Mouse (Mus musculus) CH12.LX (cell line): ENCODE data around the gene Dbh. TPM values are rescaled to one million over a fixed set of nuclear protein-coding genes. Genes with fewer than 3 reads are reported as not detected.

Experiments used
- DNase-seq: peaks from one replicate; pipeline ENCODE4 v3.0.0-alpha.2; 2013; ENCODE audit errors: extremely low read depth
- H3K27ac ChIP-seq: 2 replicates; pipeline ENCODE4 v1.5.1; 2012; ENCODE audit warnings: low read depth, mild to moderate bottlenecking, control low read depth, moderate library complexity; ENCODE audit not compliant: insufficient read depth
- H3K27me3 ChIP-seq: replicated peaks from 2 replicates; pipeline ENCODE3; 2012; ENCODE audit warnings: inconsistent platforms
- H3K36me3 ChIP-seq, 2 experiments: replicated peaks in 1 of 2; 2 replicates each; pipeline versions ENCODE3 to v1.6.1; 2012; ENCODE audit warnings: inconsistent platforms in 1 of 2, low read length in 1 of 2, mild to moderate bottlenecking in 1 of 2, mixed read lengths in 1 of 2, moderate library complexity in 1 of 2; ENCODE audit not compliant: control insufficient read depth in 1 of 2, insufficient read depth in 1 of 2
- H3K4me1 ChIP-seq, 2 experiments: 2 replicates each; pipeline ENCODE4 v1.6.1; 2012; ENCODE audit warnings: inconsistent platforms in 1 of 2, moderate library complexity in 1 of 2; ENCODE audit not compliant: insufficient read depth in 2 of 2, control insufficient read depth in 1 of 2
- H3K4me2 ChIP-seq: 2 replicates; pipeline ENCODE4 v1.6.1; 2012; ENCODE audit warnings: low read depth, mild to moderate bottlenecking, control low read depth; ENCODE audit not compliant: poor library complexity, insufficient read depth, severe bottlenecking
- H3K4me3 ChIP-seq, 3 experiments: fragments of 150-350 bp in 1 of 3; sonication (generic) in 1 of 3; replicated peaks in 1 of 3; 2 replicates each; pipeline versions ENCODE3 to v1.5.1; 2011 to 2012; ENCODE audit warnings: low read depth in 2 of 3, low read length in 2 of 3, mild to moderate bottlenecking in 2 of 3, moderate library complexity in 2 of 3, control low read depth in 1 of 3, improper control_type of control experiment in 1 of 3, inconsistent platforms in 1 of 3, mixed read lengths in 1 of 3; ENCODE audit not compliant: poor library complexity in 1 of 3
- H3K79me2 ChIP-seq: replicated peaks from 2 replicates; pipeline ENCODE4 v1.6.1; 2012; ENCODE audit warnings: mild to moderate bottlenecking, moderate library complexity; ENCODE audit not compliant: control insufficient read depth, poor library complexity, insufficient read depth, severe bottlenecking; ENCODE audit errors: extremely low read depth
- H3K9ac ChIP-seq: 2 replicates; pipeline ENCODE4 v1.6.1; 2012; ENCODE audit warnings: low read depth, mild to moderate bottlenecking, control low read depth, moderate library complexity; ENCODE audit not compliant: insufficient read depth
- H3K9me3 ChIP-seq: replicated peaks from 2 replicates; pipeline ENCODE3; 2012; ENCODE audit warnings: low read length, inconsistent platforms, mixed read lengths
- CHD2 ChIP-seq: IDR thresholded peaks from 2 replicates; pipeline ENCODE4 v1.6.1; 2011; ENCODE audit warnings: low read length, improper control_type of control experiment
- CTCF ChIP-seq, 2 experiments: IDR thresholded peaks in 1 of 2; conservative IDR thresholded peaks in 1 of 2; 2 replicates each; pipeline ENCODE4 v1.5.1; 2011 to 2012; ENCODE audit warnings: low read depth in 2 of 2, low read length in 2 of 2, improper control_type of control experiment in 1 of 2, inconsistent platforms in 1 of 2, mild to moderate bottlenecking in 1 of 2, moderate library complexity in 1 of 2
- ETS1 ChIP-seq: conservative IDR thresholded peaks from 2 replicates; pipeline ENCODE4 v1.6.1; 2012; ENCODE audit warnings: low read depth, mild to moderate bottlenecking, inconsistent platforms, low read length, improper control_type of control experiment, moderate library complexity
- IRF4 ChIP-seq: IDR thresholded peaks from 2 replicates; pipeline ENCODE4 v1.6.1; 2014; ENCODE audit warnings: low read depth, mild to moderate bottlenecking, inconsistent platforms, low read length, improper control_type of control experiment
- JUND ChIP-seq: conservative IDR thresholded peaks from 2 replicates; pipeline ENCODE4 v1.6.1; 2011; ENCODE audit warnings: low read depth, low read length, improper control_type of control experiment
- MAX ChIP-seq: IDR thresholded peaks from 2 replicates; pipeline ENCODE4 v1.6.1; 2011; ENCODE audit warnings: low read length, improper control_type of control experiment
- MYC ChIP-seq: IDR thresholded peaks from 2 replicates; pipeline ENCODE4 v1.6.1; 2011; ENCODE audit warnings: low read depth, mild to moderate bottlenecking, improper control_type of control experiment, low read length
- USF1 ChIP-seq: IDR thresholded peaks from 2 replicates; pipeline ENCODE4 v1.6.1; 2014; ENCODE audit warnings: low read depth, mild to moderate bottlenecking, inconsistent platforms, low read length, improper control_type of control experiment
- ZC3H11A ChIP-seq: IDR thresholded peaks from 2 replicates; pipeline ENCODE4 v1.6.1; 2012; ENCODE audit warnings: low read depth, mild to moderate bottlenecking, inconsistent platforms, low read length, improper control_type of control experiment
- ZMIZ1 ChIP-seq: IDR thresholded peaks from 2 replicates; pipeline ENCODE4 v1.6.1; 2012; ENCODE audit warnings: low read depth, mild to moderate bottlenecking, inconsistent platforms, low read length, improper control_type of control experiment
- dilution Hi-C: fragments of 300-500 bp; cut with MboI; formaldehyde crosslinking; loops from 2 replicates; pipeline ENCODE4 v1.14.3; 2020; ENCODE audit warnings: low sequenced_read_pairs; ENCODE audit not compliant: extremely low pct_unique_long_range_greater_than_20kb, extremely low pct_ligation_motif_present
- in situ Hi-C: fragments of 300-500 bp; cut with MboI; formaldehyde crosslinking; loops from 3 replicates; pipeline ENCODE4 v1.14.3; 2019; ENCODE audit warnings: low sequenced_read_pairs, low pct_ligation_motif_present, low pct_unique_long_range_greater_than_20kb, mixed read lengths
- polyA plus RNA-seq: library from polyadenylated mRNA; unstranded; fragments of >175 nt; gene quantifications from 2 replicates; pipeline ENCODE4 v1.2.1, GENCODE M21; 2012; ENCODE audit warnings: low read depth; ENCODE audit not compliant: insufficient read length
- total RNA-seq, 2 experiments: library from RNA; depleted of rRNA; stranded (reverse); fragments of 300-350 nt in 1 of 2; fragments of >200 nt in 1 of 2; gene quantifications; 2 replicates each; pipeline ENCODE4 v1.2.3; 2012 to 2014

Gene Dbh
- total and polyA plus RNA-seq, 3 experiments, result not detected

- H3K9ac ChIP-seq, result no peak overlapping the region
- H3K9me3 ChIP-seq, result peaks cover 5% of the 10 kb centered on the region
- no peak for DNase-seq
- H3K27ac ChIP-seq, result no peak overlapping the region
- peaks cover 0 to 3% of the 10 kb centered on the region in 2 experiments; a peak in 1 of 4 replicates for H3K4me1 ChIP-seq
- H3K4me2 ChIP-seq, result no peak overlapping the region
- H3K4me3 ChIP-seq, result no peak overlapping the region
- TF ChIP-seq MYC, result no peak
- TF ChIP-seq, all 38 proteins: peak for 0
- Histone ChIP-seq H3K36me3 (no peaks in the 10 kb centered on the region), H3K79me2 (no peaks in the 10 kb centered on the region), H3K27me3 (peaks cover 40% of the 10 kb centered on the region)
- in situ Hi-C loops, result no loop called here
- dilution Hi-C loops, result no loop called here
Measured at GRCm38 (mm10) chr2:27162656-27163055, 2.4 kb upstream of the Dbh start.

GRCm38 (mm10) chr2:27163851-27164250 lies 1.2 kb upstream of the Dbh start:
- H3K9me3 ChIP-seq, result no peaks in the 10 kb centered on the region
- no peaks in the 10 kb centered on the region for H3K36me3 ChIP-seq
- no peak overlapping the region for H3K27ac ChIP-seq
- peaks cover 0 to 5% of the 10 kb centered on the region in 2 experiments; a peak in 1 of 4 replicates for H3K4me1 ChIP-seq
- in situ Hi-C loops (no loop called here), dilution Hi-C loops (no loop called here)
- peaks cover 35% of the 10 kb centered on the region for H3K27me3 ChIP-seq
- H3K9ac ChIP-seq, result no peak overlapping the region
- no peak overlapping the region for H3K4me3 ChIP-seq
- DNase-seq, result no peak
- H3K79me2 ChIP-seq, result no peaks in the 10 kb centered on the region
- TF ChIP-seq ETS1, result no peak
- no peak for TF ChIP-seq CTCF (conservative IDR thresholded peaks at IDR 0.05 in 1 of 2, IDR thresholded peaks at IDR 0.05 in 1 of 2; ENCODE audit: low read depth in 2 of 2, low read length in 2 of 2)
- no peak for TF ChIP-seq MAX
- no peak for TF ChIP-seq USF1
- no peak for TF ChIP-seq JUND
- no peak overlapping the region for H3K4me2 ChIP-seq

GRCm38 (mm10) chr2:27166074-27166473 lies 1.0 kb downstream of the Dbh start:
- Histone ChIP-seq H3K9ac (no peak overlapping the region), H3K79me2 (no peaks in the 10 kb centered on the region), H3K27ac (no peak overlapping the region), H3K4me3 (no peak overlapping the region), H3K4me2 (no peak overlapping the region), H3K4me1 (peaks cover 7 to 19% of the 10 kb centered on the region in 2 experiments; a peak in 3 of 4 replicates), H3K27me3 (peaks cover 18% of the 10 kb centered on the region), H3K9me3 (no peaks in the 10 kb centered on the region), H3K36me3 (no peaks in the 10 kb centered on the region)
- dilution Hi-C loops, result no loop called here
- TF ChIP-seq IRF4 (no peak), MYC (no peak), ZC3H11A (no peak), ZMIZ1 (no peak), CHD2 (no peak)
- no peak for DNase-seq
- in situ Hi-C loops, result no loop called here
